Mouse (Mus musculus): Measurements from ENCODE around the gene Smyd1. TPM values are rescaled to one million over a fixed set of nuclear protein-coding genes. Genes with fewer than 3 reads are reported as not detected.

The Smyd1 gene
- polyA plus RNA-seq, 1 experiment from 2014 or later = 0.18 TPM

- DNase-seq (no peak), ATAC-seq (ENCODE audit: low FRiP score, low TSS enrichment) (no peak)
- Histone ChIP-seq H3K9ac (replicated peaks; ENCODE audit: low read length) (no peak overlapping the region), H3K9me3 (ENCODE audit: control insufficient read depth, low read length) (no peaks in the 10 kb centered on the region), H3K27ac (replicated peaks; ENCODE audit: low read depth, low read length) (no peak overlapping the region), H3K4me2 (ENCODE audit: low read length) (no peak overlapping the region), H3K4me3 (replicated peaks; ENCODE audit: low read depth, low read length) (no peak overlapping the region), H3K27me3 (ENCODE audit: control insufficient read depth, insufficient read depth, low read length) (no peaks in the 10 kb centered on the region), H3K36me3 (ENCODE audit: control insufficient read depth, insufficient read depth, low read length) (no peaks in the 10 kb centered on the region), H3K4me1 (ENCODE audit: control insufficient read depth, insufficient read depth, low read length) (peaks cover 7% of the 10 kb centered on the region)
- 91% methylated on average over 3 of the region's 3 CpGs for WGBS
These were observed 97.7 kb downstream of the Smyd1 start for GRCm38 (mm10) chr6:71224184-71224943.

DNA sequence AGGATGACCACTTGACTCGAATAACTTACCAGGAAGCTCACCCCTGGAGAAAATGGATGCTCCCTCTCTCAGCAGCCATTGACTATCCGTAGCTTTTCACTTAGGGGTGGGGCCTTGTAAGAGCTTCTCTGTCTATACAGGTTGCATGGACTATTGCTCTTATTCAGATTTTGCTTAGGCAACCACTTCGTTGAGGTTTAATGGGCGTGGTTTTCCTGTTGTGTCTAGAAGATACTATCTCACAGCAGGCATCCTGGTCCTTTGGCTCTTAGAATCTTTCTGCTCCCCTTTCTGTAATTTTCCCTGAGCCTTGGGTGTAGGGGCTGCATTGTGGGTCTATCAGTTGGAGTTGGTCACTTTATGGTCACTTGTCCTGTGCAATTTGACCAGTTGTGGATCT lies 100.5 kb downstream of the Smyd1 start:
- Histone ChIP-seq H3K9ac (replicated peaks; ENCODE audit: low read length) (no peak overlapping the region), H3K27me3 (ENCODE audit: control insufficient read depth, insufficient read depth, low read length) (no peaks in the 10 kb centered on the region), H3K4me3 (replicated peaks; ENCODE audit: low read depth, low read length) (no peak overlapping the region), H3K36me3 (ENCODE audit: control insufficient read depth, insufficient read depth, low read length) (no peaks in the 10 kb centered on the region), H3K4me2 (ENCODE audit: low read length) (no peak overlapping the region), H3K4me1 (ENCODE audit: control insufficient read depth, insufficient read depth, low read length) (no peaks in the 10 kb centered on the region), H3K9me3 (ENCODE audit: control insufficient read depth, low read length) (no peaks in the 10 kb centered on the region), H3K27ac (replicated peaks; ENCODE audit: low read depth, low read length) (no peak overlapping the region)
- ATAC-seq (ENCODE audit: low FRiP score, low TSS enrichment) = no peak
- 81% methylated on average over 4 of the region's 4 CpGs for WGBS
- DNase-seq = no peak

GRCm38 (mm10) chr6:71212471-71212870 lies 109.6 kb downstream of the Smyd1 start:
- H3K36me3 ChIP-seq (ENCODE audit: control insufficient read depth, insufficient read depth, low read length) = no peaks in the 10 kb centered on the region
- H3K4me2 ChIP-seq (ENCODE audit: low read length) = no peak overlapping the region
- no peaks in the 10 kb centered on the region for H3K9me3 ChIP-seq (ENCODE audit: control insufficient read depth, low read length)
- no peak overlapping the region for H3K9ac ChIP-seq (replicated peaks; ENCODE audit: low read length)
- no peaks in the 10 kb centered on the region for H3K27me3 ChIP-seq (ENCODE audit: control insufficient read depth, insufficient read depth, low read length)
- DNase-seq (no peak), ATAC-seq (ENCODE audit: low FRiP score, low TSS enrichment) (no peak)
- WGBS = 99% methylated on average over 3 of the region's 3 CpGs
- no peaks in the 10 kb centered on the region for H3K4me1 ChIP-seq (ENCODE audit: control insufficient read depth, insufficient read depth, low read length)
- H3K27ac ChIP-seq (replicated peaks; ENCODE audit: low read depth, low read length) = no peak overlapping the region
- no peak overlapping the region for H3K4me3 ChIP-seq (replicated peaks; ENCODE audit: low read depth, low read length)

- Histone ChIP-seq H3K9ac (replicated peaks; ENCODE audit: low read length) (no peak overlapping the region), H3K4me2 (ENCODE audit: low read length) (no peak overlapping the region), H3K4me1 (ENCODE audit: control insufficient read depth, insufficient read depth, low read length) (no peaks in the 10 kb centered on the region), H3K4me3 (replicated peaks; ENCODE audit: low read depth, low read length) (no peak overlapping the region), H3K9me3 (ENCODE audit: control insufficient read depth, low read length) (no peaks in the 10 kb centered on the region), H3K27ac (replicated peaks; ENCODE audit: low read depth, low read length) (no peak overlapping the region), H3K36me3 (ENCODE audit: control insufficient read depth, insufficient read depth, low read length) (no peaks in the 10 kb centered on the region), H3K27me3 (ENCODE audit: control insufficient read depth, insufficient read depth, low read length) (no peaks in the 10 kb centered on the region)
- no peak for ATAC-seq (ENCODE audit: low FRiP score, low TSS enrichment)
- WGBS = 64% methylated on average over 7 of the region's 7 CpGs
- no peak for DNase-seq
These were observed 110.1 kb downstream of the Smyd1 start for GRCm38 (mm10) chr6:71211917-71212316.

GRCm38 (mm10) chr6:71208691-71209090 lies 113.3 kb downstream of the Smyd1 start:
- no peak for ATAC-seq (ENCODE audit: low FRiP score, low TSS enrichment)
- no peak overlapping the region for H3K4me3 ChIP-seq (replicated peaks; ENCODE audit: low read depth, low read length)
- H3K9ac ChIP-seq (replicated peaks; ENCODE audit: low read length) = no peak overlapping the region
- H3K4me2 ChIP-seq (ENCODE audit: low read length) = no peak overlapping the region
- no peaks in the 10 kb centered on the region for H3K9me3 ChIP-seq (ENCODE audit: control insufficient read depth, low read length)
- no peak overlapping the region for H3K27ac ChIP-seq (replicated peaks; ENCODE audit: low read depth, low read length)
- H3K27me3 ChIP-seq (ENCODE audit: control insufficient read depth, insufficient read depth, low read length) = no peaks in the 10 kb centered on the region
- no peaks in the 10 kb centered on the region for H3K36me3 ChIP-seq (ENCODE audit: control insufficient read depth, insufficient read depth, low read length)
- H3K4me1 ChIP-seq (ENCODE audit: control insufficient read depth, insufficient read depth, low read length) = no peaks in the 10 kb centered on the region
- DNase-seq = no peak
- 86% methylated on average over 2 of the region's 2 CpGs for WGBS

GRCm38 (mm10) chr6:71204166-71204565 lies 117.9 kb downstream of the Smyd1 start:
- H3K9ac ChIP-seq (replicated peaks; ENCODE audit: low read length) = no peak overlapping the region
- WGBS = 93% methylated on average over 8 of the region's 8 CpGs
- no peak for ATAC-seq (ENCODE audit: low FRiP score, low TSS enrichment)
- H3K4me2 ChIP-seq (ENCODE audit: low read length) = no peak overlapping the region
- H3K27ac ChIP-seq (replicated peaks; ENCODE audit: low read depth, low read length) = no peak overlapping the region
- no peak overlapping the region for H3K4me3 ChIP-seq (replicated peaks; ENCODE audit: low read depth, low read length)
- no peaks in the 10 kb centered on the region for H3K4me1 ChIP-seq (ENCODE audit: control insufficient read depth, insufficient read depth, low read length)
- H3K36me3 ChIP-seq (ENCODE audit: control insufficient read depth, insufficient read depth, low read length) = no peaks in the 10 kb centered on the region
- no peak for DNase-seq
- no peaks in the 10 kb centered on the region for H3K9me3 ChIP-seq (ENCODE audit: control insufficient read depth, low read length)
- no peaks in the 10 kb centered on the region for H3K27me3 ChIP-seq (ENCODE audit: control insufficient read depth, insufficient read depth, low read length)

DNA sequence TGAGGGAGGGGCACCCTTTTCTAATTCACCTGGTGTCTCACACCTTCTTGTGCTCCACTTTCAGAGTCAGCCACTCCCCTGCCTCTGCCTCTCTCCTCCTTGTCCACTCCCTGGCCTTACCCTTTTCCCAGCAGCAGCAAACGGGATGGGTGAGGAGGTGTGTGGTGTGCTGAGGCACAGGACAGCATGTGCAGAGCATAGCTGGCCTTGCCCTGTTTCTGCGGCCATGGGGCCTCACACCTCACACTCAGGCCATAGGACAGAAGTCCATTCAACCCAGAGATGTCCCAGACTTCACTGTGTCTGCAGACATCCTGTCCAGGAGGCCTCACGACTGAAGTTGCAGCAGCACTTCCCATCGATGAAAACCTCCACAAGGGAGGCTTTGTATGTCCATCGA lies 118.4 kb downstream of the Smyd1 start:
- Histone ChIP-seq H3K27me3 (ENCODE audit: control insufficient read depth, insufficient read depth, low read length) (no peaks in the 10 kb centered on the region), H3K4me3 (replicated peaks; ENCODE audit: low read depth, low read length) (no peak overlapping the region), H3K4me2 (ENCODE audit: low read length) (no peak overlapping the region), H3K4me1 (ENCODE audit: control insufficient read depth, insufficient read depth, low read length) (no peaks in the 10 kb centered on the region), H3K9me3 (ENCODE audit: control insufficient read depth, low read length) (no peaks in the 10 kb centered on the region), H3K36me3 (ENCODE audit: control insufficient read depth, insufficient read depth, low read length) (no peaks in the 10 kb centered on the region), H3K9ac (replicated peaks; ENCODE audit: low read length) (no peak overlapping the region), H3K27ac (replicated peaks; ENCODE audit: low read depth, low read length) (no peak overlapping the region)
- no peak for ATAC-seq (ENCODE audit: low FRiP score, low TSS enrichment)
- DNase-seq = no peak
- 92% methylated on average over 5 of the region's 5 CpGs for WGBS

- no peak for ATAC-seq (ENCODE audit: low FRiP score, low TSS enrichment)
- WGBS = 62% methylated on average over 5 of the region's 5 CpGs
These were observed 120.1 kb downstream of the Smyd1 start for GRCm38 (mm10) chr6:71201925-71202324.

GRCm38 (mm10) chr6:71199612-71200011 lies 122.4 kb downstream of the Smyd1 start, which contains the start of gene Fabp1:
Gene Fabp1, plus strand, starts transcription at chr6:71199827.
- ATAC-seq (ENCODE audit: low FRiP score, low TSS enrichment) (no peak), DNase-seq (no peak)
- Histone ChIP-seq H3K9ac (replicated peaks; ENCODE audit: low read length) (no peak within 1 kb of the TSS), H3K27me3 (ENCODE audit: control insufficient read depth, insufficient read depth, low read length) (no peaks in the 10 kb centered on the region), H3K4me3 (replicated peaks; ENCODE audit: low read depth, low read length) (no peak within 1 kb of the TSS), H3K9me3 (ENCODE audit: control insufficient read depth, low read length) (no peaks in the 10 kb centered on the region), H3K36me3 (ENCODE audit: control insufficient read depth, insufficient read depth, low read length) (no peaks in the 10 kb centered on the region), H3K27ac (replicated peaks; ENCODE audit: low read depth, low read length) (no peak within 1 kb of the TSS), H3K4me1 (ENCODE audit: control insufficient read depth, insufficient read depth, low read length) (no peaks in the 10 kb centered on the region), H3K4me2 (ENCODE audit: low read length) (no peak within 1 kb of the TSS)
- WGBS = 89% methylated on average over 4 of the region's 4 CpGs

More at GRCm38 (mm10) chr6:71201925-71202324, 120.1 kb downstream of the Smyd1 start:
- H3K9me3 ChIP-seq (ENCODE audit: control insufficient read depth, low read length) = no peaks in the 10 kb centered on the region
- DNase-seq = no peak
- no peak overlapping the region for H3K9ac ChIP-seq (replicated peaks; ENCODE audit: low read length)
- no peak overlapping the region for H3K4me3 ChIP-seq (replicated peaks; ENCODE audit: low read depth, low read length)
- no peaks in the 10 kb centered on the region for H3K36me3 ChIP-seq (ENCODE audit: control insufficient read depth, insufficient read depth, low read length)
- H3K4me2 ChIP-seq (ENCODE audit: low read length) = no peak overlapping the region
- no peak overlapping the region for H3K27ac ChIP-seq (replicated peaks; ENCODE audit: low read depth, low read length)
- H3K27me3 ChIP-seq (ENCODE audit: control insufficient read depth, insufficient read depth, low read length) = no peaks in the 10 kb centered on the region
- no peaks in the 10 kb centered on the region for H3K4me1 ChIP-seq (ENCODE audit: control insufficient read depth, insufficient read depth, low read length)

All from midbrain, embryonic 14.5 days (tissue).